Mouse (Mus musculus) large intestine, adult 2 months (tissue): ENCODE results near the gene Csad. TPM values are rescaled to one million over a fixed set of nuclear protein-coding genes. Genes with fewer than 3 reads are reported as not detected.

ENCODE experiments used
- DNase-seq: peaks from one replicate; pipeline ENCODE4 v3.0.0-alpha.2; 2012; ENCODE audit warnings: low read depth, low spot score
- WGBS: fragments of 180-500 bp; shearing (Covaris S2); methylation state at CpG from one replicate; pipeline ENCODE4 v1.1.7; 2018; 5-methylcytosine and 5-hydroxymethylcytosine counted together
- polyA plus RNA-seq: library from polyadenylated mRNA; depleted of rRNA; stranded (reverse); fragments of >200 nt; gene quantifications from 2 replicates; pipeline ENCODE4 v1.2.3, GENCODE M21; 2012; rRNA removed

Gene Csad
- 18.9 and 23.9 TPM in 2 replicates for polyA plus RNA-seq

GRCm38 (mm10) chr15:102204674-102205505 is at the start of gene Csad:
Csad (minus strand) TSS chr15:102204724.
- 32% methylated on average over 19 of the region's 19 CpGs for WGBS
- DNase-seq = no peak

GRCm38 (mm10) chr15:102250521-102250920 is 46.0 kb upstream of the Csad start:
- no peak for DNase-seq
- 75% methylated on average over 5 of the region's 5 CpGs for WGBS

GRCm38 (mm10) chr15:102249967-102250366 is 45.4 kb upstream of the Csad start:
- 66% methylated on average over 9 of the region's 9 CpGs for WGBS
- no peak for DNase-seq

- DNase-seq = no peak
- WGBS = 33% methylated on average over 13 of the region's 13 CpGs
Measured at GRCm38 (mm10) chr15:102249251-102249691, 44.7 kb upstream of the Csad start.

- 51% methylated on average over 3 of the region's 3 CpGs for WGBS
- DNase-seq = no peak
Measured at GRCm38 (mm10) chr15:102248812-102249191, 44.3 kb upstream of the Csad start.

- WGBS = 26% methylated on average over 8 of the region's 8 CpGs
- no peak for DNase-seq
Measured at GRCm38 (mm10) chr15:102248131-102248811, 43.7 kb upstream of the Csad start.

GRCm38 (mm10) chr15:102247252-102248130 is 43.0 kb upstream of the Csad start:
- DNase-seq = no peak
- under 1% methylated on average over 62 of the region's 65 CpGs for WGBS

- peak; percentile 91 for DNase-seq
- under 1% methylated on average over 35 of the region's 35 CpGs for WGBS
Measured at GRCm38 (mm10) chr15:102246866-102247251, 42.3 kb upstream of the Csad start.

GRCm38 (mm10) chr15:102245891-102246741 is 41.6 kb upstream of the Csad start:
- under 1% methylated on average over 41 of the region's 44 CpGs for WGBS
- no peak for DNase-seq

GRCm38 (mm10) chr15:102245461-102245881 is 40.9 kb upstream of the Csad start:
- DNase-seq = no peak
- WGBS = under 1% methylated on average over 14 of the region's 14 CpGs

GRCm38 (mm10) chr15:102244306-102245191 is 40.0 kb upstream of the Csad start:
- DNase-seq = no peak
- WGBS = 9% methylated on average over 19 of the region's 19 CpGs

GRCm38 (mm10) chr15:102243229-102244190 is 39.0 kb upstream of the Csad start:
- 11% methylated on average over 22 of the region's 22 CpGs for WGBS
- DNase-seq = peak; percentile 94

- WGBS = 55% methylated on average over 12 of the region's 12 CpGs
- DNase-seq = no peak
Measured at GRCm38 (mm10) chr15:102242404-102243228, 38.1 kb upstream of the Csad start.

- 90% methylated on average over 4 of the region's 4 CpGs for WGBS
Measured at GRCm38 (mm10) chr15:102240607-102241006, 36.1 kb upstream of the Csad start.

GRCm38 (mm10) chr15:102239851-102240250 is 35.3 kb upstream of the Csad start:
- 83% methylated on average over 11 of the region's 11 CpGs for WGBS
- no peak for DNase-seq

More at GRCm38 (mm10) chr15:102240607-102241006, 36.1 kb upstream of the Csad start:
- no peak for DNase-seq

- 17% methylated on average over 9 of the region's 9 CpGs for WGBS
- DNase-seq = no peak
Measured at GRCm38 (mm10) chr15:102239260-102239590, 34.7 kb upstream of the Csad start.
